Mouse (Mus musculus): ENCODE data around the gene Eif1. TPM values are rescaled to one million over a fixed set of nuclear protein-coding genes. Genes with fewer than 3 reads are reported as not detected.
A peak's percentile ranks its signal among the peaks of the same experiment; 100 is the strongest.
"Not testable (repeated sequence)": the region's sequence is repeated elsewhere in the genome, so short reads cannot be mapped to it uniquely, and the experiment has no call there.

Gene Eif1
- polyA plus RNA-seq, 1 experiment from 2014 or later: 1,675 TPM

DNA sequence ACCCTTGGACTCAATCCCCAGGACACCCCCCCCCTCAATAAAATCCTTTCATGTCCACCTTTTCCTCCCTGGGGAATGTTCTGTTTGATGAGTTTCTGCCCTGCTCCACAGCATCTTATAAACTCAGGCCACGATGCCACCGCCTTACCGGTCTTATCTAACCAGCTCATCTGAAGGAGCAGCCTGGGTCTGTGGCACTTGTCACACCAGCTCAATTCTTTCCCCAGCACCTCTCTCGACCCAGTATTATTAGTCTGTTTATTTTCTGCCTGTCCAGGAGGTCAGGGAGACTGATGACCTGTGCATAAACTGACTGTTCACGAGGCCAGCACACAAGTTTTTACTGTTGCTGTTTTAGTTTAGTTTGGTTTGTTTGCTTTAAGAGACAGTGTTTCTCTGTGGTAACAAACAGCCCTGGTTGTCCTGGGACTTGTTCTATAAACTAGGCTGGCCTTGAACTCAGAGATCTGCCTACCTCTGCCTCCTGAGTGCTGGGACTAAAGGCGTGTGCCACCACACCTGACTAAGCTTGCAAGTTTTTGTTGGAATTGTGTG, 1.8 kb upstream of the Eif1 start:
- DNase-seq (ENCODE audit: low spot score): no peak
- WGBS: 73% methylated on average over 6 of the region's 6 CpGs
- H3K9me3 ChIP-seq: no peaks in the 10 kb centered on the region
- H3K4me3 ChIP-seq: no peak overlapping the region
- H3K4me1 ChIP-seq: peaks cover 3% of the 10 kb centered on the region
- peaks cover 24% of the 10 kb centered on the region for H3K36me3 ChIP-seq (replicated peaks)
- no peak overlapping the region for H3K27ac ChIP-seq (replicated peaks)
- H3K27me3 ChIP-seq (replicated peaks; ENCODE audit: low read depth, poor library complexity, severe bottlenecking): no peaks in the 10 kb centered on the region

DNA sequence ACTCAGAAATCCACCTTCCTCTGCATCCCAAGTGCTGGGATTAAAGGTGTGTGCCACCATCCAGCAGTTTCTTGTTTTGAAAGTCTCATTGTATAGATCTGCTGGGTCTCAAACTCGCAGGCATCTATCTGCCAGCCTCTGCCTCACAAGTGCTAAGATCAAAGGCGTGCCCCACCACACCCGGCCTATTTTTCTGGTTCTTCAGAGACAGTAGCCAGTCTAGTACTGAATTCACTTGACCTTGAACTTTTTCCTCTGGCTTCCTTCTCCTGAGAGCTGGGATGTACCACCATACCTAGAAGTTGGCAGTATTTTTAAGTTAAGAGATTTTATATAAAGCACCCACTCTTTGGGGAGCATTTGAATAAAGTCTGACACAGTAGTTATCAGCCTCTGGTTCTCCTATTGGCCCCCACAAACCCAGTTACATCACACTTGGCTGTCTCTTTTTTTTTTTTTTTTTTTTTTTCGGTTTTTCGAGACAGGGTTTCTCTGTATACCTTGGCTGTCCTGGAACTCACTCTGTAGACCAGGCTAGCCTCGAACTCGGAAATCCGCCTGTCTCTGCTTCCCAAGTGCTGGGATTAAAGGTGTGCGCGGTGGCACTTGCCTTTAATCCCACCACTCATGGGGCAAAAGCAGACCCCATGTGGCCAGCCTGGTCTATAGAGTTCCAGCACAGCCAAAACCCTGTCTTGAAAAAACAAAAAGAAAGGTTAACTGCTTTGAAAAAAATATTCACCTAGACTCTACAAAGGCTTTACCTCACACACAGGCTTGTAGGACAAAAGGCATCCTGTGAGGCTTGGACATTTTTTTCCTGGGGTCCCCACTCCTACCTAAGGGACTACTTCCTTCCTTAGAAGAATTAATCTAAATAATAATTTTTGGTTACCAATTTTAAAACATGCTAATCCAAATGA, 895 bp upstream of the Eif1 start:
- peak overlapping the region; percentile 92 for H3K4me3 ChIP-seq
- no peak for DNase-seq (ENCODE audit: low spot score)
- no peaks in the 10 kb centered on the region for H3K9me3 ChIP-seq
- peak overlapping the region; percentile 99 for H3K27ac ChIP-seq (replicated peaks)
- peaks cover 3% of the 10 kb centered on the region for H3K4me1 ChIP-seq
- WGBS: 88% methylated on average over 10 of the region's 10 CpGs
- H3K27me3 ChIP-seq (replicated peaks; ENCODE audit: low read depth, poor library complexity, severe bottlenecking): no peaks in the 10 kb centered on the region
- peaks cover 24% of the 10 kb centered on the region for H3K36me3 ChIP-seq (replicated peaks)

DNA sequence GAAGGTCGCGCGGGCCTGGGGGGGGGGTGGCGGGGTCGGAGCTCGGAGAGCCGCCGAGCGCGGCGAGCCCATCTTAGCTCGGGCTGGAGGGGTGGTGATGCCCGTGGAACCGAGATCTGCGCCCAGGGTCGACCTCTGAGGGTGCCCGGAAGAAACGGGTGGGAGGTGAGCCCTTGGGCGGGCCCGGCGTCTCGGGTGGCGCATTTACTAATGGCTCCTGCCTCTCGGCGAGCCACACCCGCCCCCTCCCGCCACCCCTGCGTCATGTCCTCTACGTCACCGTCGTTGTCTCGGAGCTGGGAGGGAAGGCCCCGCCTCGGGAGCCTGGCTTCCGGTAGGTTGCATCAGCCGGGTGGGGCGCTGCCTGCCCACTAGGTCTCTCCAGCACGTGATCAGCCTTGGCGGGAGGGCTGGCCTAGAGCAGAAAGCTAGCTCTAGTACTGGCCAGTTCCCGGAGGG, 516 bp downstream of the Eif1 start:
- Histone ChIP-seq H3K27me3 (replicated peaks; ENCODE audit: low read depth, poor library complexity, severe bottlenecking) (no peaks in the 10 kb centered on the region), H3K9me3 (no peaks in the 10 kb centered on the region), H3K4me3 (peak overlapping the region; percentile 92), H3K4me1 (peaks cover 3% of the 10 kb centered on the region), H3K36me3 (replicated peaks) (peaks cover 24% of the 10 kb centered on the region), H3K27ac (replicated peaks) (peak overlapping the region; percentile 99)
- WGBS: under 1% methylated on average over 40 of the region's 40 CpGs
- DNase-seq (ENCODE audit: low spot score): peak; percentile 98

DNA sequence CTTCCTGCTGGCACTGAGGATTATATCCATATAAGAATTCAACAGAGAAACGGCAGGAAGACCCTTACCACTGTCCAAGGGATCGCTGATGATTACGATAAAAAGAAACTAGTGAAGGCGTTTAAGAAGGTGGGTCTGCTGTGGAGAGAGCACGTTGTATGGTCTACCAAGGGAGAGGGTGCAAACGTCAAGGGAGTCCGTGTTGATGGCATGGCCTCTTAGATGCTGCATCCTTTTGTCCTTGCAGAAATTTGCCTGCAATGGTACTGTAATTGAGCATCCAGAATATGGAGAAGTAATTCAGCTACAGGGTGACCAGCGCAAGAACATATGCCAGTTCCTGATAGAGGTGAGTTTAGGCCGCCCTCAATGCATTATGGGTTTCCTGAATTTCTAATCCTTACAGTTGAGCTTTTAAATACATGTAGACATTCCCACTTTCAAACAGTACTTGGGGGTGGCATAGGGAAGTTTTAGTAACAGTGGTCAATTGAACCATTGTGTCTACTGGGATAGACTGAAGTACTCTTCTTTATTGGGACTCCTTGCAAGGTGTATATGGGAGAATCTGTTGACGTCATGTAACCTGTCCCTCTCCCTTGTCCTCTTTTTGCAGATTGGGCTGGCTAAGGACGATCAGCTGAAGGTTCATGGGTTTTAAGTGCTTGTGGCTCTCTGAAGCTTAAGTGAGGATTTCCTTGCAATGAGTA, 1.2 kb downstream of the Eif1 start:
- 19% methylated on average over 11 of the region's 11 CpGs for WGBS
- not testable (repeated sequence) for H3K9me3 ChIP-seq; H3K27me3 ChIP-seq (replicated peaks; ENCODE audit: low read depth, poor library complexity, severe bottlenecking); DNase-seq (ENCODE audit: low spot score); H3K4me1 ChIP-seq
- Histone ChIP-seq H3K4me3 (peak overlapping the region; percentile 92), H3K36me3 (replicated peaks) (peaks cover 24% of the 10 kb centered on the region), H3K27ac (replicated peaks) (peak overlapping the region; percentile 99)

DNA sequence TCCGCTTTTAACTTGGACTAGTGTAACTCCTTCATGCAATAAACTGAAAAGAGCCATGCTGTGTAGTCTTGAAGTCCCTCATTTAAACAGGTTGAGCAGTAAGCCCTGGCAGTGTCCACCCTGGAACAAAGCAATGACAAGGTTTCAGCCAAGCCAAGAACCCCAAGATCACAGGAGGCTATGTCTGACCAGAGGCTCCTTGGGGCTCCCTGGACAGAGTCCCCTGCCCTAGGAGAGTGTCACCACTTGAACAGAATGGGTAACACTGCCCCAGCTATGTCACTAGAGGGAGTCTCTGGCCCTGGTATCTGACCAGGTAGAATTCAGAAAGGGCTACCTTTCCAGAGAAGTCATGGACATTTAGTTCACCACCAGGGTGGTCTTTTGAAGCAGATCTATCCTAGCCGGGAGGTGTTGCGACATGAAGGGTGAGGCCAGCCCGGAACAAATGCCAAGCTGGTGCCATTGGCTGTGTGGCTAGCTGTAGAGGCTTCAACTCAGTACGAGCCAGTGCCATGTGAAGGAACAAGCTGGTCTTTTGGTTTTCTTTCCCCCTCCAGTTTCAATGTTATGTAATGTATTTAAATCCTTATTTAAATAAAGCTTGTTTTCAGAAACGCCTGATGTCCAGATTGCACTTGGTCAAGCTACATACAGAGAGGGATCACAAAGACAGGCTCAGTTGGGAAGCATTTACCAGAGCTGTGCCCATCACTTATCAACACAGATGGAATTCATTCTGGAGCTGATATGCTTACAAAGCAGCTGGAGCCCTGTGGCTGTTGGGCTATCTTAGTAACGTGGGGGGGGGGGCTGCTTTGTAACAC, 2.0 kb downstream of the Eif1 start:
- H3K27ac ChIP-seq (replicated peaks); H3K27me3 ChIP-seq (replicated peaks; ENCODE audit: low read depth, poor library complexity, severe bottlenecking); DNase-seq (ENCODE audit: low spot score); H3K9me3 ChIP-seq; H3K4me1 ChIP-seq: not testable (repeated sequence)
- 82% methylated on average over 7 of the region's 7 CpGs for WGBS
- Histone ChIP-seq H3K4me3 (peak overlapping the region; percentile 16; the same call in 1 of the 2 replicates), H3K36me3 (replicated peaks) (peaks cover 24% of the 10 kb centered on the region)

DNA sequence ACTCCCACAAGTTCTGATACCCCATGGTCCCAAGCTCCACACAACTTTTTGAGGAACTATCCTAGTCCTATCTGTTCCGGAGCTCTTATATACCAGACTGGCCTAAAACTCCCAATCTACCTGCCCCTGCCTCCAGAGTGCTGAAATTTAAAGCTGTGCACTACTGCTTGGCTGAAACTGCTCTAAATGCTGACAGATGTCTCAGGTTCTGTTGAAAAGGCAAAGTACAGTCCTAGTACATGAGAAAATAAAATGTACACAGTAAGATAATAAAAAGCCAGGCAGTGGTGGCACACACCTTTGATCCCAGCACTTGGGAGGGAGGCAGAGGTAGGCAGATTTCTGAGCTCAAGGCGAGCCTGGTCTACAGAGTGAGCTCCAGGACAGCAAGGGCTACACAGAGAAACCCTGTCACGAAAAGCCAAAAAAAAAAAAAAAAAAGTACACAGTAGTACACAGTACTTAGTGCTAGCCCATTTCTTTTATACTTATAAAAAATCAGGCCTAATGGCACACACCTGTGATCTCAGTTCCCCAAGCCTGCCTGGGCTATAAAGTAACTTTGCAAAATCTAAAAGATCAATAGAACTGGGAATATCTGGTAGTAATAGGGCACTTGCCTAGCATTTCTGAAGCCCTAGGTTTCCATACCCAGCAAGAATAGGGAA, 3.0 kb downstream of the Eif1 start:
- no peak overlapping the region for H3K27ac ChIP-seq (replicated peaks)
- no peaks in the 10 kb centered on the region for H3K9me3 ChIP-seq
- WGBS: 61% methylated on average over 3 of the region's 3 CpGs
- H3K27me3 ChIP-seq (replicated peaks; ENCODE audit: low read depth, poor library complexity, severe bottlenecking): no peaks in the 10 kb centered on the region
- no peak for DNase-seq (ENCODE audit: low spot score)
- peaks cover 3% of the 10 kb centered on the region for H3K4me1 ChIP-seq
- peaks cover 24% of the 10 kb centered on the region for H3K36me3 ChIP-seq (replicated peaks)
- H3K4me3 ChIP-seq: 0 out of 2 replicates have a peak overlapping the region, but pooled peaks have one; percentile 16

DNA sequence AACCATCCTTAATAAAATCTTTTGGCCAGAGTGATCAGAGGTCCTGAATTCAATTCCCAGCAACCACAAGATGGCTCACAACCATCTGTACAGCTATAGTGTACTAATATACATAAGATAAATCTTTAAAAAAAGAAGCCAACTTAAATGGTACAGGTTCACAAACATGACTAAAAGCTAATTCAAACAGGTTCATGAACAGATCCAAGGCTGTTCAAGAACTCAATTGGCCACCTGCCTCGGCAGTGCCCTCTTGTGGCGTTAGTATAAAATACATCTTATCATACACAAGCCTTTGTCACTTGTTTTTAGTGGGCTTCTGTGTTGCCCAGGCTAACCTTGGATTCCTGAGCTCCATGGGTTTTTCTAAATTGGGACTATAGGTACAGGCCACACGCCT, 3.9 kb downstream of the Eif1 start:
- 14% methylated on average over 3 of the region's 3 CpGs for WGBS
- no peaks in the 10 kb centered on the region for H3K27me3 ChIP-seq (replicated peaks; ENCODE audit: low read depth, poor library complexity, severe bottlenecking)
- no peak overlapping the region for H3K4me3 ChIP-seq
- H3K4me1 ChIP-seq: peaks cover 3% of the 10 kb centered on the region
- H3K9me3 ChIP-seq: no peaks in the 10 kb centered on the region
- H3K36me3 ChIP-seq (replicated peaks): peaks cover 24% of the 10 kb centered on the region
- DNase-seq (ENCODE audit: low spot score): peak; percentile 57
- H3K27ac ChIP-seq (replicated peaks): no peak overlapping the region

DNA sequence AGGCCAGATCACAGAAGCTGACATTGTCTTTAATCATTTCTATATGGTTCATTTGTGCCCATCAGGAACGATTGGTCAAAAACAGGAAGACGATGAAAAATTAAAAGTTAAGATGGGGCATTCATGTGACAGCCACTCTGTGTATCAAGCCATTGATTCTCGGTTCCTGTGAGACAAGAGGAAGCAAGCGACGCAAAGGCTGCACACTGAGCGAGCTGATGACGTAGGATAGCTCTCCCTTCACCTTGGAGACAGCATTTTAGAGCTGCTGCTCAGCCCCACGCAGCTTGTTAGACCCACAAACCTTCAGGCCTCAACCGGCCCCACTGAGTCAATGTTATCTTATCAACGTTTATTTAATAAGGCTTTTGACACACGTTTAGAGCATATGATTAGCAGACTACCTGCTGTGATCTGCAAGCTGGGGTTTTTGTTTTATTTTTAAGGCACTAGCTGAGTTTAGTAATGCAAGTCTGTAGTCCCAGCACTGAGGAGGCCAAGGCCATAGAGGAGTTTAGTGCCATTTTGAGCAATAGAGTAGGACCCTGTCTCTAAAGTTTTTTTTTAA, 5.5 kb downstream of the Eif1 start:
- Histone ChIP-seq H3K4me3 (no peak overlapping the region), H3K9me3 (no peaks in the 10 kb centered on the region), H3K36me3 (replicated peaks) (peaks cover 24% of the 10 kb centered on the region), H3K27ac (replicated peaks) (no peak overlapping the region), H3K27me3 (replicated peaks; ENCODE audit: low read depth, poor library complexity, severe bottlenecking) (no peaks in the 10 kb centered on the region), H3K4me1 (peaks cover 6% of the 10 kb centered on the region)
- 83% methylated on average over 11 of the region's 11 CpGs for WGBS
- DNase-seq (ENCODE audit: low spot score): no peak

DNA sequence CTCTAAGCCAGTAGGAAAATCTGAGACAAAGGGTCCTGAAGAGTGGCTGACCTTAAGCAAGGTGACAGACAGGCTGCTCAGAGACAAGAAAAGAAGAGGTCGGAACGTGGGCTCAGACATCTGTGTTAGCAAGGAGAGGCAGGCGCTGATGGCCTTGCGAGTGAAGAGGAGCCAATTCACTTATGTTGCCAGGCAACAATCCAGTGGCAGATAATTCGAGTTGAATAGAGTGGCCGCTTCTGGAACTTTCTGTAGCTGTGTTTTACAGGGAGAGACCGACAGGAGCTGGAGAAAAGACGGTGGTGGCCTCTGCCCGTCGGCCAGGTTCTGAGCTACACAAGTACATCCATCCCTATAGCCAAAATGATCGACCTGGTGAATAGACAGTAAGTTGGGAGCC, 7.6 kb downstream of the Eif1 start:
- Histone ChIP-seq H3K36me3 (replicated peaks) (peaks cover 5% of the 10 kb centered on the region), H3K27me3 (replicated peaks; ENCODE audit: low read depth, poor library complexity, severe bottlenecking) (no peaks in the 10 kb centered on the region), H3K4me1 (peaks cover 14% of the 10 kb centered on the region), H3K27ac (replicated peaks) (no peak overlapping the region), H3K9me3 (no peaks in the 10 kb centered on the region), H3K4me3 (no peak overlapping the region)
- WGBS: 77% methylated on average over 11 of the region's 11 CpGs
- DNase-seq (ENCODE audit: low spot score): no peak

DNA sequence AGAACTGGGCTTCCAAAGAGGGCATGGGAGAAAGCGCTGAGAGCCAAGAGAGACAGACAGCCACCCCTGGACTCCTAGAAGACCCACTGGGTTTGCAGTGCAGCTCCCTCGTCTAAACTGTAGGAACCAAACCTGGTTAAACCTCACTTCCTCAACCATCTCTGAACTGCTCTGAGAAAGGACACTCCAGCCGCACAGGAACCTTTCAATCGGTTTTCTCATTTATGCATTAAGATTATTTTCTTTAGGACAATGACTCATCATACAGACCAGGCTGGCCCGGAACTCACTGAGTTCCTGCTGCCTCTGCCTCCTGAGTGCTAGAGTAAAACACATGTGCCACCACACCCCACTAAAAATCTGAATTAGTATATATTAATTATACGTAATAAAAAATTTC, 8.1 kb downstream of the Eif1 start:
- Histone ChIP-seq H3K4me3 (no peak overlapping the region), H3K27ac (replicated peaks) (no peak overlapping the region), H3K36me3 (replicated peaks) (peaks cover under 1% of the 10 kb centered on the region; the same call in 1 of the 2 replicates), H3K4me1 (peaks cover 18% of the 10 kb centered on the region), H3K27me3 (replicated peaks; ENCODE audit: low read depth, poor library complexity, severe bottlenecking) (no peaks in the 10 kb centered on the region), H3K9me3 (no peaks in the 10 kb centered on the region)
- 86% methylated on average over 6 of the region's 6 CpGs for WGBS
- DNase-seq (ENCODE audit: low spot score): no peak

DNA sequence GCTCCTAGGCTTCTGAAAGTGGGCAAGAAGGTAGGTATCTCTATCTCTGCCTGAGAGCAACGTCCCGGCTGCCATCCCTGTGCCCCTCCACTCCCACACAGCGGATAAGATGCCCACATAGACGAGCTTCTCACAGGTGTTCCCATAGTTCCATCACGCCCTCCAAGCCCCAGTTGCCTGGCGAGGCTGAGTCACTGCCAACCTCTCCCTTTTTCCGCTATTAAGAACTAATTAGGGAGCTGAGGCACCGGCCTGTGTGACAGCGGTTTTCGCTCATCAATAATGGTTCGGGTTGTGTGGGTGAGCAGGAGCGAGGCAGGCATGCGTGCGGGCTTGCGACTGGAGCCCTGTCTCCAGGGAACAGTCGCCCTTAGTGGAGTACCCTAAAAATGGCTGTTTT, 10.6 kb downstream of the Eif1 start:
- H3K27me3 ChIP-seq (replicated peaks; ENCODE audit: low read depth, poor library complexity, severe bottlenecking): no peaks in the 10 kb centered on the region
- H3K36me3 ChIP-seq (replicated peaks): no peaks in the 10 kb centered on the region
- H3K9me3 ChIP-seq: no peaks in the 10 kb centered on the region
- H3K27ac ChIP-seq (replicated peaks): no peak overlapping the region
- no peak for DNase-seq (ENCODE audit: low spot score)
- peaks cover 24% of the 10 kb centered on the region for H3K4me1 ChIP-seq
- no peak overlapping the region for H3K4me3 ChIP-seq
- 67% methylated on average over 16 of the region's 16 CpGs for WGBS

All from embryonic facial prominence, embryonic 10.5 days (tissue).